Mouse (Mus musculus) layer of hippocampus, adult 9-11 months (tissue): ENCODE data around the gene Has1.

Source experiments
- DNase-seq: peaks from one replicate; pipeline ENCODE4 v3.0.0; 2022

Has1 gene

GRCm38 (mm10) chr17:17843534-17844261 lies 11.3 kb downstream of the Has1 start:
- DNase-seq = no peak

GRCm38 (mm10) chr17:17840796-17841195 lies 14.2 kb downstream of the Has1 start:
- DNase-seq = no peak

GRCm38 (mm10) chr17:17839276-17839675 lies 15.7 kb downstream of the Has1 start:
- DNase-seq = no peak

GRCm38 (mm10) chr17:17837919-17838701 lies 16.9 kb downstream of the Has1 start:
- DNase-seq = peak; percentile 98

- no peak for DNase-seq
These were observed 17.6 kb downstream of the Has1 start for GRCm38 (mm10) chr17:17837426-17837825.

- no peak for DNase-seq
These were observed 18.9 kb downstream of the Has1 start for GRCm38 (mm10) chr17:17836101-17836500.

GRCm38 (mm10) chr17:17834896-17835295 lies 20.1 kb downstream of the Has1 start:
- DNase-seq = no peak

- no peak for DNase-seq
These were observed 24.3 kb downstream of the Has1 start for GRCm38 (mm10) chr17:17830731-17831130.

GRCm38 (mm10) chr17:17829816-17830535 lies 25.0 kb downstream of the Has1 start:
- no peak for DNase-seq

GRCm38 (mm10) chr17:17829052-17829785 lies 25.8 kb downstream of the Has1 start:
- no peak for DNase-seq

- peak; percentile 55 for DNase-seq
These were observed 26.6 kb downstream of the Has1 start for GRCm38 (mm10) chr17:17828191-17828981.

GRCm38 (mm10) chr17:17827658-17828190 lies 27.3 kb downstream of the Has1 start:
- no peak for DNase-seq

GRCm38 (mm10) chr17:17826751-17827657 lies 28.0 kb downstream of the Has1 start, which contains the start of gene Spaca6:
Gene Spaca6, plus strand, starts transcription at chr17:17827158.
- DNase-seq = peak; percentile 90

- DNase-seq = no peak
These were observed 28.9 kb downstream of the Has1 start for GRCm38 (mm10) chr17:17825921-17826591.

- DNase-seq = no peak
These were observed 31.2 kb downstream of the Has1 start for GRCm38 (mm10) chr17:17823612-17824336.

GRCm38 (mm10) chr17:17795527-17795926 lies 59.5 kb downstream of the Has1 start:
- DNase-seq = no peak
